Mouse (Mus musculus): ENCODE data around the gene Aox2. TPM values are rescaled to one million over a fixed set of nuclear protein-coding genes. Genes with fewer than 3 reads are reported as not detected.
"Not testable (repeated sequence)": the region's sequence is repeated elsewhere in the genome, so short reads cannot be mapped to it uniquely, and the experiment has no call there.

The Aox2 gene
- polyA plus RNA-seq, 1 experiment from 2014 or later: not detected

DNA sequence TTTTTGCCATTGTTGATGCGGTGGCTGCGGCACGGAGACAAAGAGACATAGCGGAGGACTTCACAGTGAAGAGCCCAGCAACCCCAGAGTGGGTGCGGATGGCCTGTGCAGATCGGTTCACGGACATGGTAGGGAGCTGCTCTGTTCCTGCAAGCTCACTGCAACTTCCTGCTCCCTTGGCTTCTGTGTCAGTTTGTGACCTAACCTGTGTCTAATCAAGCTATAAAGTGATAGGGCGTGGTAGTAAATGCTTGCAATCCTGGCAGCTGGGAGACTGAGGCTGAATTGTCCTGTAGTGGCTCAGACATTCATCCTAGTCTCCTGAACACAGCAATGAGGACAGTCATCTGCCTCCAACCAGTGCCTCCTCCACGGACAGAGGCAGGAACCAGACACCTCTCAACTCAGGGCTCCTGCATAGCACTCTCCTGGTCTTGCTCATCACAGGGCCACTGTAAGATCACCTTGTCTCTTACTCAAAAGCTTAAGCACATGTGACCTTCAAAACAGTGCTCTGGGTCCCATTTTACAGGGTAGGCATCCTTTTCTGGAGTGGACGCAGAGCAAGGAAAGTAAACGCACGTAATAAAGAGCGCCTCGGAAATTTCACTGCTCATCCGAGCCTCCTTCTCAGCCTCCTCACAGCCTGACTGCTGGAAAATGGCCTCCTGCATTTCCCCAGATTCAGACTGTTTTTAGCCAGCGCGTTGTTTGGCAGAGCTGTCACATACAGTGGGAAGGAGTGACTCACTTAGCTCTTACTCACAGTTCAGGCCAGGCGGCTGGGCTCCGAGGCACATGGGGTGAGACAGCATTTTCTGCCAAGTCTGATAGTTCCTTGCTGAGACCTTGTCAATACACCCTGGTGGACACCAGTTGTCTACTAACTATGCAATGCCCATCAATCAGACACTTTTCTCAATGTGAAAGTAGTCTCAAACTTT is 81.1 kb downstream of the Aox2 start:
- H3K4me1 ChIP-seq (replicated peaks; ENCODE audit: control insufficient read depth, insufficient read depth, low read length): no peaks in the 10 kb centered on the region
- no peak overlapping the region for H3K4me3 ChIP-seq (replicated peaks; ENCODE audit: low read length)
- no peaks in the 10 kb centered on the region for H3K27me3 ChIP-seq (replicated peaks; ENCODE audit: control insufficient read depth, insufficient read depth, low read length)
- no peak for ATAC-seq
- H3K9ac ChIP-seq (replicated peaks; ENCODE audit: low read depth, low read length): no peak overlapping the region
- no peaks in the 10 kb centered on the region for H3K36me3 ChIP-seq (ENCODE audit: control insufficient read depth, insufficient read depth)
- H3K9me3 ChIP-seq (ENCODE audit: control insufficient read depth, low read length): no peaks in the 10 kb centered on the region
- H3K4me2 ChIP-seq (ENCODE audit: low read length): no peak overlapping the region
- 89% methylated on average over 19 of the region's 19 CpGs for WGBS
- no peak overlapping the region for H3K27ac ChIP-seq (ENCODE audit: low read length)

DNA sequence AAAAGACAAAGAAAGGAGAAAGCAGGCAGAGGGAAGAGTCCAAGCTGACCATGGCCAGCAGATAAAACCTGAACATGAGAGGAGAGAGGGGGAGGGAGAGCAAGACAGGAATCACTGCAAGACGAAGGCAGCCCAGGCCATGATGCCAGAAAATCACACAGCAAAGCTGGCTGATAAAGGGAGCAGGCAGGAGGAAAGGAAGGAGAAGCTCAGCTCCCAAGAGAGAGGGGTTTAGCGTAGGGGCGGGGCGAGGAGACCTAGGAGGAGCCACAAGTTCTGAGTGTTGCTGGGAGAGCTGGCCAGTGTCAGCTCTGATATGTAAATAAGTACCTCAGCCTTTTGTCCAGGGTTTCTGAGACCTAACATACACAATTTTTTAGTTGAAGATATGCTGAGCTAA is 84.2 kb downstream of the Aox2 start:
- Histone ChIP-seq H3K9ac (replicated peaks; ENCODE audit: low read depth, low read length) (no peak overlapping the region), H3K9me3 (ENCODE audit: control insufficient read depth, low read length) (no peaks in the 10 kb centered on the region), H3K4me3 (replicated peaks; ENCODE audit: low read length) (no peak overlapping the region), H3K4me2 (ENCODE audit: low read length) (no peak overlapping the region), H3K36me3 (ENCODE audit: control insufficient read depth, insufficient read depth) (no peaks in the 10 kb centered on the region), H3K4me1 (replicated peaks; ENCODE audit: control insufficient read depth, insufficient read depth, low read length) (no peaks in the 10 kb centered on the region), H3K27ac (ENCODE audit: low read length) (no peak overlapping the region), H3K27me3 (replicated peaks; ENCODE audit: control insufficient read depth, insufficient read depth, low read length) (no peaks in the 10 kb centered on the region)
- ATAC-seq: no peak
- WGBS: 67% methylated on average over 4 of the region's 4 CpGs

DNA sequence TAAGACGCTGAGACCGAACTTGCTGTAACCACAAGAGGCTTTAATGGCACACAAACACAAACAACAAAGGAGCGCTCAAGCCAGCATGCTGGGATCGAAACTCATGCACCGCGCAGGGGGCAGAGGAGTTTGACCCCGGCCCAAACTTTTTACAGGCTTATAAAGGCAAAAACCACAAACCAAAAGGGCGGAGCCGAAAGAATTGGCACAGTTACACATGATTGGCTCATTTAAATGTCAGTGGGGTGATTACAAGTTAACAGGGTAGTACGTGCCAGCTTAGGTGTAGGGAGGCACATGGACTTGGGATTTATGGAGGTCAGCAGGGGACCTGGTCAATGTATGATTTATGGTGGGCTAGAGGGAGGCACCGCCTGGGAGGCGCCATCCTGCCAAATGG is 86.4 kb downstream of the Aox2 start:
- no peaks in the 10 kb centered on the region for H3K9me3 ChIP-seq (ENCODE audit: control insufficient read depth, low read length)
- H3K9ac ChIP-seq (replicated peaks; ENCODE audit: low read depth, low read length): no peak overlapping the region
- H3K27me3 ChIP-seq (replicated peaks; ENCODE audit: control insufficient read depth, insufficient read depth, low read length): no peaks in the 10 kb centered on the region
- H3K4me3 ChIP-seq (replicated peaks; ENCODE audit: low read length): no peak overlapping the region
- 95% methylated on average over 12 of the region's 12 CpGs for WGBS
- no peak for ATAC-seq
- H3K36me3 ChIP-seq (ENCODE audit: control insufficient read depth, insufficient read depth): no peaks in the 10 kb centered on the region
- H3K27ac ChIP-seq (ENCODE audit: low read length): no peak overlapping the region
- H3K4me1 ChIP-seq (replicated peaks; ENCODE audit: control insufficient read depth, insufficient read depth, low read length): no peaks in the 10 kb centered on the region
- H3K4me2 ChIP-seq (ENCODE audit: low read length): no peak overlapping the region

DNA sequence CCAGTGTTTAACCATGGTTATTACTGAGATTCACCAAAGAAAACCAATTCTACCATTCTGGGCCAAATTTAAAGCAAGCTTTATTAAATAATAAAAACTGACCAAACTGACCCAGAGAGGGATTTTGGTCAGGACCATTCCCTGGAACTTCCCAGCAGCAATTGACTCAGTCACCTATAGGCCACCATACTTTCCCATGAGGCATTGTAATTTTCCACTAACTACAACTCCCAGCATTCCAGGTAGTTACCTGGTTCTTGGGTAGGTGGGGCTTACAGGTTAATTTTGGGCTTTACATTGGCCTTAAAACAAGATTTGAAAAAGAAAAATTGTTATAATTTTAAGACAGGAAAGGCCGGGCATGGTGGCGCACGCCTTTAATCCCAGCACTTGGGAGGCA is 87.7 kb downstream of the Aox2 start:
- Histone ChIP-seq H3K4me2 (ENCODE audit: low read length) (no peak overlapping the region), H3K27ac (ENCODE audit: low read length) (no peak overlapping the region), H3K9ac (replicated peaks; ENCODE audit: low read depth, low read length) (no peak overlapping the region), H3K27me3 (replicated peaks; ENCODE audit: control insufficient read depth, insufficient read depth, low read length) (no peaks in the 10 kb centered on the region), H3K4me1 (replicated peaks; ENCODE audit: control insufficient read depth, insufficient read depth, low read length) (no peaks in the 10 kb centered on the region), H3K9me3 (ENCODE audit: control insufficient read depth, low read length) (no peaks in the 10 kb centered on the region), H3K4me3 (replicated peaks; ENCODE audit: low read length) (no peak overlapping the region), H3K36me3 (ENCODE audit: control insufficient read depth, insufficient read depth) (no peaks in the 10 kb centered on the region)
- 97% methylated on average over 3 of the region's 3 CpGs for WGBS
- no peak for ATAC-seq

DNA sequence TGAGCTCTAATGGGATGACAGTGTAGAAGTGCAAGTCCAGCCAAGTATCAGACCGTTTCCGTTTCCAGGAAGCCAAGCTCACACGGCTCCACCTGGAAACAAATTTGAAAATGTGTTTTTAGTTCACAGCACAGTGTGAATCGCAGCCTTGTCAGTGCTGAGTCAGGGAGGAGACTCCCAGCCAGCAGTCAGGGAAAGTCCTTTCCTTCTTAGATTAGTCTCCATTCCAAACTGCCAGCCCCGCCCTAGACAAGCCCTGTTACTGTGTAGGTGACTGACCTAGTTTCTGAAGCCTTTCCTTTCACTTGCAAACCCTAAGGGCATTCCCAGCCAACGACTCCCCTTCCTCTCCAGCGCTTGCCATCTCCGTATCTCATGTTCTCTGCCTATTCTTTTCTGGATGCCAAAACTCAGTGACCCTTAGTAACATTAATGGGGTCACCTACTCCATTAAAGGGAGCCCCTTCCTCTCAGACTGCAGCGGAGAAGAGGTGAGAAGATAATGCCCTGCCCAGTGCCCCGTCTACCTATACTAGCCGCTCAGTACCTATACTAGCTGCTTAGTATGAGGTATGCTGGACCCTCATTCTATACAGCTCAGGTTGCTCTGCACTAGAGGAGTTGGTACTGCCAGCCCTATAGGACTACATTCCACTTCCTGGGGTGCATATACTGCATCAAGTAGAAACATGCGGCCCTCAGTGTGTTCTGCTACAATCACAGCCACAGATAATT is 88.8 kb downstream of the Aox2 start:
- Histone ChIP-seq H3K4me1 (replicated peaks; ENCODE audit: control insufficient read depth, insufficient read depth, low read length) (no peaks in the 10 kb centered on the region), H3K9ac (replicated peaks; ENCODE audit: low read depth, low read length) (no peak overlapping the region), H3K27ac (ENCODE audit: low read length) (no peak overlapping the region), H3K27me3 (replicated peaks; ENCODE audit: control insufficient read depth, insufficient read depth, low read length) (no peaks in the 10 kb centered on the region), H3K9me3 (ENCODE audit: control insufficient read depth, low read length) (no peaks in the 10 kb centered on the region), H3K4me2 (ENCODE audit: low read length) (no peak overlapping the region), H3K36me3 (ENCODE audit: control insufficient read depth, insufficient read depth) (no peaks in the 10 kb centered on the region), H3K4me3 (replicated peaks; ENCODE audit: low read length) (no peak overlapping the region)
- ATAC-seq: no peak
- WGBS: 86% methylated on average over 12 of the region's 12 CpGs

DNA sequence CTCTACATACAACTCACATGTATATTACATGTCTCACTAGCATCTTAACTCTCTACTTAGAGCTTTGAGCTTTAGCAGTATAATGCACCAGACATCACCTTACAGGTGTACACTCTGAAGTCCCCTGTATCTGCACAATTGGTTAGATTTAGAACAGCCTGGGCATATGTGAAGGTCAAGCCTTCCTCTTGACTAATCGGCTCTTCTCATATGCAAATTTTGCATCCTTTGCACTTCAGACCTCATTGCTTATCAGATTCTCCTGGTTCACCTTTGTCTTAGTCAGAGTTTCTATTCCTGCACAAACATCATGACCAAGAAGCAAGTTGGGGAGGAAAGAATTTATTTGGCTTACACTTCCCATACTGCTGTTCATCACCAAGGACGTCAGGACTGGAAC is 91.6 kb downstream of the Aox2 start:
- WGBS: 84% methylated on average over 2 of the region's 2 CpGs
- Histone ChIP-seq H3K4me1 (replicated peaks; ENCODE audit: control insufficient read depth, insufficient read depth, low read length) (no peaks in the 10 kb centered on the region), H3K4me2 (ENCODE audit: low read length) (no peak overlapping the region), H3K9ac (replicated peaks; ENCODE audit: low read depth, low read length) (no peak overlapping the region), H3K27me3 (replicated peaks; ENCODE audit: control insufficient read depth, insufficient read depth, low read length) (no peaks in the 10 kb centered on the region), H3K27ac (ENCODE audit: low read length) (no peak overlapping the region), H3K9me3 (ENCODE audit: control insufficient read depth, low read length) (no peaks in the 10 kb centered on the region), H3K4me3 (replicated peaks; ENCODE audit: low read length) (no peak overlapping the region), H3K36me3 (ENCODE audit: control insufficient read depth, insufficient read depth) (no peaks in the 10 kb centered on the region)
- ATAC-seq: no peak

DNA sequence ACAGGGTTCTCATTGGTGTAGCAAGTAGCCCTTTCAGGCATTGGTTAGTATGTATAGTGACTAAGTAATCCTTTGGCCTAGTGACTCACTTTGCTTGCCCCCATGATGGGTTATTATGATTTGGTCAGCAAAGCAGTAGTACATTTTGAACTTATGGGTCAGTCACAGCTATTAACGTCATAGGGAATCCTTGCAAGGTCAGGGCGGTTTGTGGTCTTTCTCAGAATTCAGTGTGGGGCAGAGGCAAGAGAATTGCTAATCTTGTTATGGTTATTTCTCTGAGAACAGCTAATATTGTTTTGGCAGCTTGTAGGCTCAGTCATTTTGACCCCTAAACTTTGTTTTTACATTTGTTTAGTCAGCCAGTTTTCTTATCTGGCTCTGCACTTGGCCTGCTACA is 96.1 kb downstream of the Aox2 start:
- not testable (repeated sequence) for H3K4me2 ChIP-seq (ENCODE audit: low read length); H3K36me3 ChIP-seq (ENCODE audit: control insufficient read depth, insufficient read depth); H3K4me1 ChIP-seq (replicated peaks; ENCODE audit: control insufficient read depth, insufficient read depth, low read length); ATAC-seq; H3K9me3 ChIP-seq (ENCODE audit: control insufficient read depth, low read length); H3K27ac ChIP-seq (ENCODE audit: low read length); H3K27me3 ChIP-seq (replicated peaks; ENCODE audit: control insufficient read depth, insufficient read depth, low read length); H3K9ac ChIP-seq (replicated peaks; ENCODE audit: low read depth, low read length); H3K4me3 ChIP-seq (replicated peaks; ENCODE audit: low read length)
- WGBS: 90% methylated on average over 2 of the region's 2 CpGs

DNA sequence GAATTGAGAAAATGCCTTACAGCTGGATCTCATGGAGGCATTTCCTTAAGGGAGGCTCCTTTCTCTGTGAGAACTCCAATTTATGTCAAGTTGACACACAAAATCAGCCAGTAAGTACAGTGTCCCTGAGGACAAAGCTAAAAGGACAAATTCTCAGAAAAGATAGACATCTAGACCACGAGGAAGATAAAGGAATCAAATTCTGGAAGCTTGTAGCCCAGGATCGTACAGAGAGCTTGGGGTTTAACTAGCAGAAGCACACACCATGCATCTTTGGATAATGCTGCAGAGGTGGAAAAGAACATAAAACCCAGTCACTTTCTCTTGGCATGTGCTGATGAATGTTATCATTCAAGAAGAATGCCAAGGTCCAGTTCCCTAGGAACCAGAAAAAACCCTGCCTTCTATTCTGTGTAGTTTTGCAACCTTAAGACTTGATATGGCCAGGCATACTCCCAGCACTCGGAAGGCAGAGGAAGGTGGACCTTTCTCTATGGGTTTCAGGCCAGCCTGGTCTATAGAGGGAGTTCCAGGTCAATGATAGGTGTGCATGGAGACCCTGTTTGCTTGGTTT is 97.5 kb downstream of the Aox2 start:
- Histone ChIP-seq H3K27me3 (replicated peaks; ENCODE audit: control insufficient read depth, insufficient read depth, low read length) (no peaks in the 10 kb centered on the region), H3K4me1 (replicated peaks; ENCODE audit: control insufficient read depth, insufficient read depth, low read length) (no peaks in the 10 kb centered on the region), H3K9me3 (ENCODE audit: control insufficient read depth, low read length) (no peaks in the 10 kb centered on the region), H3K36me3 (ENCODE audit: control insufficient read depth, insufficient read depth) (no peaks in the 10 kb centered on the region), H3K4me2 (ENCODE audit: low read length) (no peak overlapping the region), H3K27ac (ENCODE audit: low read length) (no peak overlapping the region), H3K9ac (replicated peaks; ENCODE audit: low read depth, low read length) (no peak overlapping the region), H3K4me3 (replicated peaks; ENCODE audit: low read length) (no peak overlapping the region)
- no peak for ATAC-seq
- 71% methylated on average over 3 of the region's 3 CpGs for WGBS

DNA sequence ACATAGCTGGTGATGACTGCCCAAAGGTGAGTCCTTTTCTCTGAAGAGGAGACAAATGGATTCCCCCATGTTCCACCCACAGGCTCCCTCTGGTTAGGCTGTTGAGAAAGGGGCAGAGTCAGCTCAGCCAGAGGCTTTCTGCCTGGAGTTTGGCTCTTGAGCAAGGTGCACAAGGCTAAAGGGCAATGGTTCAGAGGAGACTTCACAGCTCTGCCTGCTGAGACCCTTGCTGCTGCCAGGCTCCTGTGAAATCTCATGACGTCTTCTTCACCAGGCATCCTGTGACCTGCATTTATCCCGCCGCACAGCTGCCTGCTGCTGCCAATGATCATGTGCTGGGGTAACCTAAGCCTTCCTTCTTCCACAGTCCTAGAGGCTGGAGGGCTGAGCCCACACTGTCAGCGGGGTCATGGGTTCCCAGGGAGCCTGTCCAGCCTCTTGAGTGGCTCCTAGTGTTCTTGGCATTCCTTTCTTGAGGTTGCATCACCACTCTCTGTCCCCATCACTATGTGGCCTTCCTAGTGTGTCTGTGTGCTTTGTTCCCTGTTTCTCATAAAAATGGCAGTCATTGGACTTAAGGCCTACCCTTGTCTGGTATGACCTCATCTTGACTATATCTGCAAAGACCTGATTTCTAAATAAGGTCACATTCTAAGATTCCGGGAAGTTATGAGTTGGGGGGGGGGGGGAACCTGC is 104.6 kb downstream of the Aox2 start:
- no peak overlapping the region for H3K4me2 ChIP-seq (ENCODE audit: low read length)
- H3K4me3 ChIP-seq (replicated peaks; ENCODE audit: low read length): no peak overlapping the region
- ATAC-seq: no peak
- H3K27ac ChIP-seq (ENCODE audit: low read length): no peak overlapping the region
- no peaks in the 10 kb centered on the region for H3K27me3 ChIP-seq (replicated peaks; ENCODE audit: control insufficient read depth, insufficient read depth, low read length)
- WGBS: 85% methylated on average over 5 of the region's 5 CpGs
- no peak overlapping the region for H3K9ac ChIP-seq (replicated peaks; ENCODE audit: low read depth, low read length)
- H3K9me3 ChIP-seq (ENCODE audit: control insufficient read depth, low read length): no peaks in the 10 kb centered on the region
- H3K4me1 ChIP-seq (replicated peaks; ENCODE audit: control insufficient read depth, insufficient read depth, low read length): no peaks in the 10 kb centered on the region
- no peaks in the 10 kb centered on the region for H3K36me3 ChIP-seq (ENCODE audit: control insufficient read depth, insufficient read depth)

All from forebrain, embryonic 16.5 days (tissue).